Mouse (Mus musculus) stomach, postnatal 0 days (tissue): ENCODE results near the gene Ghrl. TPM values are rescaled to one million over a fixed set of nuclear protein-coding genes. Genes with fewer than 3 reads are reported as not detected.
A peak's percentile ranks its signal among the peaks of the same experiment; 100 is the strongest.

Source experiments
- ATAC-seq: fragments of 200-750 bp; cut with Nextera tagmentation; 2 replicates; pipeline ENCODE4 v1.8.0; 2017; ENCODE audit not compliant: low FRiP score, low TSS enrichment
- DNase-seq: peaks from one replicate; pipeline ENCODE4 v3.0.0-alpha.2; 2016; ENCODE audit warnings: low spot score
- H3K27ac ChIP-seq: fragments of 300-500 bp; sonication (generic); replicated peaks from 2 replicates; pipeline ENCODE4 v1.5.1; 2014; ENCODE audit warnings: mild to moderate bottlenecking, control low read depth
- H3K27me3 ChIP-seq: fragments of 300-500 bp; sonication (generic); 2 replicates; pipeline ENCODE4 v1.6.1; 2014; ENCODE audit warnings: low read length; ENCODE audit not compliant: control insufficient read depth, insufficient read depth
- H3K36me3 ChIP-seq: fragments of 300-500 bp; sonication (generic); 2 replicates; pipeline ENCODE4 v1.6.1; 2014; ENCODE audit warnings: low read length, mixed read lengths; ENCODE audit not compliant: control insufficient read depth, insufficient read depth
- H3K4me1 ChIP-seq: fragments of 300-500 bp; sonication (generic); replicated peaks from 2 replicates; pipeline ENCODE4 v1.6.1; 2014; ENCODE audit warnings: antibody characterized with exemption; ENCODE audit not compliant: control insufficient read depth, insufficient read depth
- H3K4me2 ChIP-seq: fragments of 300-500 bp; sonication (generic); replicated peaks from 2 replicates; pipeline ENCODE4 v1.6.1; 2014; ENCODE audit warnings: low read depth, mild to moderate bottlenecking, control low read depth, moderate library complexity
- H3K4me3 ChIP-seq: fragments of 300-500 bp; sonication (generic); 2 replicates; pipeline ENCODE4 v1.5.1; 2014; ENCODE audit warnings: low read depth, low read length, control low read depth
- H3K9ac ChIP-seq: fragments of 300-500 bp; sonication (generic); 2 replicates; pipeline ENCODE4 v1.6.1; 2014; ENCODE audit warnings: mild to moderate bottlenecking, low read length, control low read depth, mixed read lengths
- H3K9me3 ChIP-seq: fragments of 300-500 bp; sonication (generic); 2 replicates; pipeline ENCODE4 v1.6.1; 2016; ENCODE audit warnings: low read length; ENCODE audit not compliant: control insufficient read depth
- CTCF ChIP-seq: IDR thresholded peaks from 2 replicates; pipeline ENCODE4 v1.5.1; 2016; ENCODE audit warnings: antibody characterized with exemption, low read depth, mild to moderate bottlenecking, moderate library complexity
- EP300 ChIP-seq: optimal IDR thresholded peaks from 2 replicates; pipeline ENCODE3; 2016; ENCODE audit warnings: antibody characterized with exemption
- WGBS: fragments of 180-500 bp; shearing (Covaris S2); extraction: QIAGEN DNeasy Blood & Tissue Kit; methylation state at CpG from one replicate; pipeline ENCODE4 v1.1.7; 2014; 5-methylcytosine and 5-hydroxymethylcytosine counted together
- polyA plus RNA-seq: library from polyadenylated mRNA; unstranded; fragments of >200 nt; fragmentation: Nextera tagmentation; extraction: Ambion mirVana; gene quantifications from 2 replicates; pipeline ENCODE4 v1.2.1, GENCODE M21; 2015

Ghrl gene
- polyA plus RNA-seq, result 514 and 560 TPM in 2 replicates

DNA sequence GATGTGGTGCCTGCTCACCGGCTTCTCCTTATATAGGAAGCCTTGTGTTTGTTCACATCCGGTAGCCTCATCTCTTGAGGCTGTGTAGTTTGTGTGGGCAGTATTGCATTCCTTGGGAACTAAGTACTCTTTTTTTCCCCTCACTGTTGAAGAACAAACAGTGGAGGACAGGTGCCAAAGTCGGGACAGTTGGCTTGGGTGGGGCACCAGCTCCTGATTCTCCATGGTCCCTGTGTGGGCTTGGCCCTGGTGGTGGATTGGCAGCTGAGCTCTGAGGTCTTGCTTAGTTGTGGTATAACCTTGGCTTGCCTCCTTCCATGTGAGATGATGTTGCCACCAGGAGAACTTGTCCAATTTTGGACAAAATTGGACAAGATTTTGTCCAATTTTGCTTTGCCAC, at the start of gene Ghrl:
Ghrl (minus strand) TSS at position 3 of the 400 bp plus-strand sequence.
- H3K27me3 ChIP-seq, result no peaks in the 10 kb centered on the region
- TF ChIP-seq CTCF, result no peak
- TF ChIP-seq EP300, result no peak
- peaks cover 19% of the 10 kb centered on the region; the same call in 1 of the 2 replicates for H3K36me3 ChIP-seq
- WGBS, result 56% methylated on average over 3 of the region's 3 CpGs
- no peak within 1 kb of the TSS for H3K4me3 ChIP-seq
- H3K9ac ChIP-seq, result no peak within 1 kb of the TSS
- no peak for ATAC-seq
- H3K27ac ChIP-seq, result no peak within 1 kb of the TSS; the same call in 1 of the 2 replicates
- no peaks in the 10 kb centered on the region for H3K9me3 ChIP-seq
- DNase-seq, result no peak
- no peak within 1 kb of the TSS for H3K4me2 ChIP-seq
- H3K4me1 ChIP-seq, result no peaks in the 10 kb centered on the region

DNA sequence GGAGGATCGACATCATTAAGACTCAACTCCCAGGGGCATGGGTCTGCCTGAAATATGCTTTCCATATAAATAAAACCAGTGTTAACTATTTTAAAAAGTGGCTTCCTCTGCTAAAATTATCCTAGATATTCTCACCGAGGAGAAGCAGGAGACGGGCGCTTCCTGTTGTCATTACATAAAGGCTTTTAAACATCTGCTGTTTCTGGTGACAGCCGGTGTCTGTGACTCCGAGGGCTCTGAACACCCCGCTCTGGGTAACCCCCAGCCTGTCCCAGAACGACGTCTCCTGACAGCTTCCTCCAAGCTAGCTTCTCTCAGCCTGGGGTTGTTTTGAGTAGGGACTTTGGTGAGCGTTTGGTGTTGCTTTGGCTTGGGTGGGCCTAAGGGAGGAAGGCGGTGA, 49.1 kb upstream of the Ghrl start:
- Histone ChIP-seq H3K9me3 (no peaks in the 10 kb centered on the region), H3K9ac (no peak overlapping the region), H3K36me3 (no peaks in the 10 kb centered on the region), H3K4me2 (no peak overlapping the region), H3K27ac (no peak overlapping the region), H3K4me1 (no peaks in the 10 kb centered on the region), H3K4me3 (no peak overlapping the region), H3K27me3 (no peaks in the 10 kb centered on the region)
- ATAC-seq (no peak), DNase-seq (no peak)
- TF ChIP-seq EP300, result no peak
- TF ChIP-seq CTCF, result no peak
- 49% methylated on average over 11 of the region's 11 CpGs for WGBS

DNA sequence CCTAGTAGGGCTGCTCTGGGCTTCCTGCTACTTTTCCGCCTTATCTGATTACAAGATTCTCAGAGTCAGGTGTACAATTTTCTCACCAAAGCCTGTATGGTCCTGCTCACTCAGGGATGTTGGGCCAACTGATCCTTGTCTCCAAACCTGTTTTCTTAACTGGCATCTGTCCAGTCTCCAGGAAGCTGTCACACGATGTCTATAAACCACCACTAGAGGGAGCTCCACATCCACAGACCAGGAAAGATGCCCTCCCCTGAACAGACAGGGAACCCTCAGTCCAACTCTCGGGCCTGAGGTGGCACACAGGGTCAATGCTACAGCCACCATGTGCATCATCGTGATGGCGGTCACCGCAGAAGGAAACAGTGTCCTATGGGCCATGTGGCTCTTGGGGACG, 42.0 kb upstream of the Ghrl start:
- Histone ChIP-seq H3K27me3 (no peaks in the 10 kb centered on the region), H3K4me1 (no peaks in the 10 kb centered on the region), H3K4me2 (no peak overlapping the region), H3K9me3 (no peaks in the 10 kb centered on the region), H3K36me3 (no peaks in the 10 kb centered on the region), H3K4me3 (no peak overlapping the region), H3K27ac (no peak overlapping the region), H3K9ac (no peak overlapping the region)
- TF ChIP-seq EP300 (no peak), CTCF (peak; percentile 98)
- 31% methylated on average over 7 of the region's 7 CpGs for WGBS
- ATAC-seq (peak; percentile 47), DNase-seq (peak; percentile 61)

DNA sequence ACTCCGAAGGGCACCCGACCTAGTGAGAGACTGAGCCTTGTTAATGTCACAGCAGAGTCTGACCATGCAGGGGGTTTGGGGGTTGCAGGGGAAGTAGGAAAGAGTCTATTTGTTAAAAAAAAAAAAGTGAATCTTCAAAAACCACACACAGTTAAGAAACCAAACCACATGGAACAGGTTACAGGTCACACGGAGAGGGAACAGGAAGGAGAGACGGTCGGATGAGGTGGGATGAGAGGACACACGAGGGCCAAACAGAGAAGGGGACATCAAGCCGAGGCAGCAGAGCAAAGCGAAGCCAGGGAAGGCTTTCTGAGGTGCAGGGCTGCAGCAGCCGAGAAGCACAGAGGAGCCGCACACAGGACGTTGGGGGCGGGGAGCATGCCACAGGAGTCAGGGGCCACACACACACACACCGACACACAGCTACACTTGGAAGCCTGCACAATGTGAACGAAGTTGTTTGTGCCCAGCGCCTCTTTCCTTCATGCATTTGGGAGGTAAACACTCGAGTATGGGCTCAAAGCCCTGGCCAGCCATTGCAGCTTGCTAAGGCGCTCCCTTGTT, 29.5 kb upstream of the Ghrl start:
- Histone ChIP-seq H3K4me2 (no peak overlapping the region), H3K9ac (no peak overlapping the region), H3K4me1 (no peaks in the 10 kb centered on the region), H3K9me3 (no peaks in the 10 kb centered on the region), H3K27ac (no peak overlapping the region), H3K36me3 (no peaks in the 10 kb centered on the region), H3K27me3 (no peaks in the 10 kb centered on the region), H3K4me3 (no peak overlapping the region)
- no peak for DNase-seq
- ATAC-seq, result no peak
- TF ChIP-seq CTCF (no peak), EP300 (no peak)
- 59% methylated on average over 17 of the region's 17 CpGs for WGBS

DNA sequence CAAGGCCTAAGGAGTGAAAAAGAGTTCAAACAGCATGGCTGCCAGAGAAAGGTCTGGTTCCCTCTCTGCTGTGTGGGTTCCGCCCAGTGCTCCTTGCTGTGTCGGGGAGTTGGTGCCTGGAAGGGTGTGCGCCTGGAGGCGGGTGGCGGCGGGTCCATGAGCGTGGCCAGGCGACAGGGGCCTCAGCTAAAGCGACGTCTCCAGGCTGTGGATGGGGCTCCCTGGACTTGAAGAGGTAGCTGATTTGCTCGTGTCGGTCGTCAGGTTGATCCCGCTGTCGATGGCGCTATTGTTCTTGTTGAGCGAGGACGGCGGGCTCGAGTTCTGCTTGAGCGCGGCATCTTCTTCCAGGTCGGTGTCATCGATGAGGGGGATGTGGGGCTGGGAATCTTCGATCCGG, 28.7 kb upstream of the Ghrl start:
- WGBS, result 30% methylated on average over 26 of the region's 26 CpGs
- Histone ChIP-seq H3K9me3 (no peaks in the 10 kb centered on the region), H3K36me3 (no peaks in the 10 kb centered on the region), H3K4me3 (0 out of 2 replicates have a peak overlapping the region, but pooled peaks have one; percentile 1), H3K4me1 (no peaks in the 10 kb centered on the region), H3K4me2 (no peak overlapping the region; the same call in 1 of the 2 replicates), H3K9ac (no peak overlapping the region), H3K27me3 (no peaks in the 10 kb centered on the region), H3K27ac (no peak overlapping the region)
- no peak for TF ChIP-seq EP300
- TF ChIP-seq CTCF, result no peak
- DNase-seq, result peak; percentile 20
- ATAC-seq, result 0 out of 2 replicates have a peak, but pooled peaks have one; percentile 51

DNA sequence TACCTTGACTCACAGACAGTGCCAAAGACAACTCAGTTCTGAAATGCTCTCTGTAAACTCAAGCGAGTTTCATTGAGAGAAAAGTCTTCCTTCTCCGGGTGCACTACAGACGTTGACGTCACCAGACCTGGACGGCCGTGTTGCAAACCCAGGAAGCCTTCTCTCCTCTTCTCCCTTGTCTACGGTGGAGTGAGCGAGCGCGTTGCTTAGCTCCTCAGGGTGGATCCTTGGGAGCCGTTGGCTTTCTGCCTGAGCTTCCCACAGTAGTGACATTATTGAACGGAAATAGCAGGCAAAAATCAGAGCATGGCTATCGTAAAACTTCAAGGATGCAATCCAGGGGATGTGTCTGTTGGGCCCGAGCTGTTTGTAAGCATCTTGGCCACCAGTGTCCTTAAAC, 27.6 kb upstream of the Ghrl start:
- H3K27me3 ChIP-seq, result no peaks in the 10 kb centered on the region
- 82% methylated on average over 14 of the region's 14 CpGs for WGBS
- H3K9me3 ChIP-seq, result no peaks in the 10 kb centered on the region
- ATAC-seq, result no peak
- TF ChIP-seq EP300, result no peak
- H3K9ac ChIP-seq, result no peak overlapping the region
- H3K4me1 ChIP-seq, result no peaks in the 10 kb centered on the region
- H3K4me2 ChIP-seq, result no peak overlapping the region
- no peak overlapping the region for H3K27ac ChIP-seq
- no peak overlapping the region for H3K4me3 ChIP-seq
- no peaks in the 10 kb centered on the region for H3K36me3 ChIP-seq
- no peak for DNase-seq
